Mouse (Mus musculus): ENCODE results near the gene Mfap1a.
A peak's percentile ranks its signal among the peaks of the same experiment; 100 is the strongest.
"Not testable (repeated sequence)": the region's sequence is repeated elsewhere in the genome, so short reads cannot be mapped to it uniquely, and the experiment has no call there.

Mfap1a gene

DNA sequence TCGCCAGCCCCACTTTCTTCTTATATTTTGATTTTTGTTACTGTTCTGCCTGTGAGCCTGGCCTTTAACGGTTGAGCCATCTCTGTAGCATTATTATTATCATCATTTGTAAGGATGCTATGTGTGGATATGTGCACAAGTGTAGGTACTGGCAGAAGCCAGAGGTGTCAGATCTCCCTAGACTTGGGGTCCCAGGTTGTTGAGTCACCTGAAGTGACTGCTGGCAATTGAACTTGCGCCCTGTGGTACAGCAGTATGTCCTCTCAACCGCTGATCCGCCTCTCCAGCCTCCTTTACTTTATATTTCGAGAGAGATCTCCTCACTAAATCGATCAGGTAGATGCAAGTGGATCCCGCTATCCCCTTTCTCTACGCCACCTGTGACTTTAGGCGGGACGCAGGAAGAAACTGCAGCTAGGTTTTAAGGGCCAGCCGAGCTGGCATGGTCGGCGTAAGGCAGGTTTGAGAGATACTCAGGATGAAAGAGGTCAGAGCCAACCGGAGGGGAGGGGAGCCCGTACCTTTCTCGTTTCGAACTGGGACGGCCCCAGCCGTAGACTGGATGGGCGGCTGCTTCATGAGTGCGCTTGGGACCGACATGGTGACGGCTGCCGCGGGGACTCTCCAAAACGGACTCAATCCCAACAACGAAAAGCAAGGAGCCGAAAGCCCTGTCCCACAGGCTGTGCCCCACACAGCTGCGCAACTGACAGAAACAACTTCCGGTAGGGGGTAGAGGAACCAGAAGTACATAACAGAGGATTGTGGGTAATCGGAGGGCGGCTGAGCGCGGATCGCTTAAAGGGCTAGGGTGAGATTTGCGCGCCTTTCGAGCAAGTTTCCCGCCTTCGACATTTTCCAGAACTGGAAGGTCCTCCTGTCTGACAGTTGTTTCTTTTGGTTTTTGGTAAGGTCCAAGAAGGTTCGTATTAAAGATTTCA is at the start of gene Mfap1a, which contains the start of gene Wdr76:
Gene Mfap1a, minus strand, starts transcription at position 724 of the 941 bp plus-strand sequence.
Gene Wdr76, plus strand, starts transcription at position 782 of the 941 bp plus-strand sequence.
- peak; percentile 94 for DNase-seq (ENCODE audit: low read depth, low spot score)

DNA sequence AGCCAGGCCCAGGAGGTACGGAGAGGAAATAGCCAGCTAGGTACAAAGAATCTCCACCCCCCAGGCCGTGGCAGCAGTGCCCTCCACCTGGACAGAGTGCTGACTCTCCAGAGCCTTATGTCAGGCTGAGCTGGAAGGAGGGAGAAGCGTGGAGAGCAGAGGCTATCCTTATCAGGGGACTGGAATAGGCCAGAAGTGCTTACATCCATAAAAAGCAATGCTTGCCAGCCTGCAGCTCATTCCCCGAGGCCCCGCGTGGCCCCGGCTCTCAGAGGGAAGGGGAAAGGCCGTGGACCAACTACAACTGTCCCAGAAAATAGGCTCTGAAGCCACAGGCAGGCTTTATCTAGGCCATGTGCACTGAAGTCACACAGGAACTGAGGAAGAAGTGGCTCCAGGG is 44.8 kb upstream of the Mfap1a start:
- no peak for DNase-seq (ENCODE audit: low read depth, low spot score)

DNA sequence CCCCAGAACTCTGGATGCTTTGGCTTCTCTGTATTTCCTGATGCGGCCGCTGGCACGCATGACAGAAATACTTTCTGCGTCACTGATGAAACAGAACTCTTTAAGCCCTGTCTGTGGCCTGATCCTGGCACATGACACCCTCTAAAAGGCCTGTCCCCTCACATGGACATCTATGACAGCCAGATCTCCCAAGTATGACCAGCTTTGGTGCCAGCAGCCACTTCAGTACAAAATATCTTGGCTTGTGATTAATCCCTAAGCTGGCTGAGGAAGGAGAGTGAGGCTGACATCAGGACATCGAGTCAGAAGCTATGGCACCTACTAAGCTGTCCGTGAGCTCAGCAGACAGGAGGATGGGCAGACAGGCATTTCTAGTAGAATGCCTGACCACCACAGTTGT is 43.2 kb upstream of the Mfap1a start:
- no peak for DNase-seq (ENCODE audit: low read depth, low spot score)

DNA sequence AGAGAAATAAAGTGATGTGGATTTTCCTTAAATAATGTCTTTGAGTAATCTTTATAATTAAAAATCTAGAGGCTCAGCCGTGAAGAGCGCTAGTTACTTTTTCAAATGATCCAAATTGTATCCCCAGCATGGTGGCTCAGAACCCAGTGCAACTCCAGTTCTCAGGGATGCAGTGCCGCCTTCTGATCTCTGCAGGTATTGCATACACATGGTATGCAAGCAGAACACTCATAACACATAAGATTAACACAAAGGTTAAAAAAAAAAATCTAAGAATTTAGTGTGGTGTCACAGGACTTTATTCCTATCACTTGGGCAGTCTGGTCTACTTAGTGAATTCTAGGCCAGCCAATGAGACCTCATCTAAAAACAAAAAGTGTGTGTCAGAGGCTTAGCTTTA is 38.4 kb upstream of the Mfap1a start:
- peak; percentile 24 for DNase-seq (ENCODE audit: low read depth, low spot score)

DNA sequence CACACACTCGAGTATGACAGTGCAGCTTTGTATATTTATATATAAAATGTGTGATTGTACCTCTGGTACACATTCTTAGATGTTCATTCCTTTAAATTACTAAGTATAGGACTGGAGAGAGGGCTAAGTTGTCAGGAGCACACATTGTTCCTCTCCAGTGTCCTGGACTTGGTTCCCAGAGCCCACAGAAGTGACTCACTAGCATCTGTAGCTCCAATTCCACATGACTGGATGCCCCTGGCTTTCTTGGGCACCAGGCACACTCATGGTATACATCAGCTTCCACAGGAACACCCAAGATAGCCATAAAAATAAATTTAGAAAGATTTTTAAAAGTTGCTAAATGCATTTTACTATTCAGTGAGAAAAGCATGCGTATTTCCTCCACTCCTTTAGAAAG is 18.6 kb upstream of the Mfap1a start:
- DNase-seq (ENCODE audit: low read depth, low spot score), result no peak

DNA sequence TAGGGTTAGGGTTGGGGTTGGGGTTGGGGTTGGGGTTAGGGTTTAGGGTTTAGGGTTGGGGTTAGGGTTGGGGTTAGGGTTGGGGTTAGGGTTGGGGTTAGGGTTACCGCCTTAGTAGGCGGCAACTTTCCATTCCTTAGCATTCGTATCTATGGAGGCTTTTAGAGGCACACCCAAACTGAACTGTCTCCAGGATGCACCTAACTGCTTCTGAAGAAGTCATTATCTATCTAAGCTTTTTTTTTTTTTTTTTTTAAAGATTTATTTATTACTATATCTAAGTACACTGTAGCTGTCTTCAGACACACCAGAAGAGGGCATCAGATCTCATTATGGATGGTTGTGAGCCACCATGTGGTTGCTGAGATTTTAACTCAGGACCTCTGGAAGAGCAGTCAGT is 16.4 kb upstream of the Mfap1a start:
- not testable (repeated sequence) for DNase-seq (ENCODE audit: low read depth, low spot score)

DNA sequence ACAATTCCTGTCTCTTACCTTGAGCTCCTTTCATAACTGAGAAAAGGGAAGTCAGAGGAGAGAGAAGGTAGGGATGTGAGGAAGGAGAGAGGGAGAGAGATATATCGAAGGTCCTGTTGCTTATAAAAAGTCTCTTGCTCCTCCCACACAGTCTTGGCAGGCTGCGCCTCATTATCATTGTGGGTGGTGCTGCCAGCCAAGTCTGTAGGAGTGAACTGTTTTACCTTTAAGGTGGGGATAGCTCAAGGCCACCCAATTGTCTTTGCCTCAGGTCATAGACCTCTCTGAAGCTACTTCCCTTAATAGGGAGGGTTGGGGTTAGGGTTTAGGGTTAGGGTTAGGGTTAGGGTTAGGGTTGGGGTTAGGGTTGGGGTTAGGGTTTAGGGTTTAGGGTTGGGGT is 15.5 kb upstream of the Mfap1a start:
- no peak for DNase-seq (ENCODE audit: low read depth, low spot score)

DNA sequence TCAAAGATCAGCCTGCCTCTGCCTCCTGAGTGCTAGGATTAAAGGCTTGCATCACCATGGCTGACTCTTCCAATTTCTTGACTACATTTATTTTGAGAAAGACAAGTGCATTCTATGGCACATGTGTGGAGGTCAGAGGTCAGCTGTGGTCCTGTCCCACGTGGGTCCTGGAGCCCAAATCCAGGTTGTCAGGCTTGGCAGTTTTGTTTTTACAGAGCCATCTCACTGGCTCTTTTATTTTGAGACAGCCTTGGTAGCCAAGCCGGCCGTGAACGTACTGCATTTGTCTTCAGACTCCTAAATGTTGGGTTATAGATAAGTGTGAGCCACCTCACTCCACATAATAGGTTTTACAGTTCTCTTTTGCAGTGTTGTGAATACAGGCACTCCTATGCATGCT is 12.2 kb upstream of the Mfap1a start:
- DNase-seq (ENCODE audit: low read depth, low spot score), result not testable (repeated sequence)

DNA sequence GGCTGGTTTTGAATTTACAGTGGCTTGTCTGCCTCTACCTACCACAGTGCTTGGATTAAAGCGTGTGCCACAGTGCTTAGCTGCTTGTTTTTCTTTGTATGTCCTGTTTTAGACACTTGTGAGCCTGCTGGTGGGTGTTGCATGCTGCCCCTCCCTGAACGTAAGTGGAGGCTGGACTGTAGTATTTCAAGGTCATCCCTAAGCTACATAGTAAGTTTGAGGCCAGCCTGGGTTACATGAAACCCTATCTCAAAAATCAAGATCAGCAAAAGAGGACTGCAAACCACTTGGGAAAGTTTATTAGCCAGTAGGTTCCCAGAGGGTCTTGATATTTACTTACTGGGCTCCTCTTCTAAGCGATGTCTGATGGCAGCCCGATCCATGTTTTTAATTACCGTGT is 11.6 kb upstream of the Mfap1a start:
- no peak for DNase-seq (ENCODE audit: low read depth, low spot score)

DNA sequence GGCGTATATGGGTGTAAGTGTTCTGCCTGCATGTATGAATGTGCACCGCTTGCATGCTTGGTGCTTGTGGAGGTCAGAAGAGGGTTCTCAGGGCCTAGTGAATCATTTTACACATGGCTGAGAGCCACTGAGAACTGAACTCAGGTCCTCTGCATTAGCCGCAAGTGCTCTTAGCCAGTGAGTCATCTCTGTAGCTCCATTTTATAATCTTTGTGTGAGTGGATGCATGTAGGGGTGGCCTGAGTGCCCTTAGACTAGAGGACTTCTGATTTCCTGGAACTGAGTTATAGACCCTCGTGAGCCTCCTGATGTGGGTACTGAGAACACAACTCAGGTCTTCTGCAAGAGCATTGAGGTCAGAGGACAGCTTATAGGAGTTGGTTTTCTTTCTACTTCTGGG is 7.7 kb upstream of the Mfap1a start:
- peak; percentile 1 for DNase-seq (ENCODE audit: low read depth, low spot score)

DNA sequence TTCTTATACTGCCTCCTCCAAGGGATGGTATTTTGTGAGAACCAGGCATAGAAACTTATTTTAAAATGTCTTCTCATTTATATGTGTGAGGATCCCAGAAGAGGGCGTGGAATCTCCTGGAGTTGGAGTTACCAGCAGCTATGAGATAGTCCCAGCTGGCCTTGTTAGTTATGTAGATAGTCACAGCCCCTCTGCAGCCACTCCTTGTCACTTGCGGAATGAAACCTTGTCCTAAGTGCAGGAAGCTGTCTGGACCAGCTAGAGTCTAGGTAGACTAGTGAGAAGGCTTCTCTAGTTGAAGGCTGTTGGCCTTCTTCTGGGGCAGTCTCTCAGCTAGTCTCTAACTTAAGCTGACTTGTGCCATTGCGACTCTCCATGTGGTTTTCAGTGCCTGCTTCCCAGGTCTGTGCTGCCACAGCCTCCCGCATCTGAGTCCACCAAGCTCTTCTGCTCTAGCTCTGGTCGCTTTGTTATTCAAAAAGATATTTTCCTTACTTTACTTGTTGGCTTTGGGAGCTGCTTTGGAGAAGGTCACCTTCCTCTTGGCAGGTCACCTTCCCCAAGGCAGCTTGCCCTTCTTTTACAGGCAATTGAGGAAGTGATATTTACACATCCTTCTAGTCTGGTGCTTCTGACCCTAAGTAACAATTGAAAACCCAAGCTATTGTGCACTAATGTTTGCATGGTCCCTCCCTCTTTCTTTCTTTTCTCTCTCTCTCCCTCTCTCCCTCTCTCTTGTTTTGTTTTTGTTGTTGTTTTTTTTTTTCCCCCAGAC is 6.7 kb upstream of the Mfap1a start:
- DNase-seq (ENCODE audit: low read depth, low spot score), result peak; percentile 20

DNA sequence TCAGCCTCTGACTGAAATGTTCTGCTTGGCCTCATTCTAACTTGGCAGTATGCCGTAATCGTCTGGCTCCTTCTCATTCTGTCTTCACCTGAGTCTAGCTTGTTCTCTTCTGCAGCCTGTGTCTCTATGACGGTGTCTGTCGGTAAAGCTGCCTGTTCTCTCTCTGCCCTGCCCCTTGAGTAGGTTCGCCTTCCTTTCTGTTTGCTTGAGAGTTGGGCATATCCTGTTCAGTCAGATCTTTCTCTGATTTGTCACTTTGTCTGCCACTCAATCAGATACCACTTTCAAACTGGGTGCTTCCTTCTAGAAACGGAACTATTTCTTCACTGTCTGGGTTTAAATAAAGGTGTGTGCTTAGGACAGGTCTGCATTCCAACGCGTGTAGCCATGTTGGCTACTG is 4.9 kb upstream of the Mfap1a start:
- DNase-seq (ENCODE audit: low read depth, low spot score), result peak; percentile 3

DNA sequence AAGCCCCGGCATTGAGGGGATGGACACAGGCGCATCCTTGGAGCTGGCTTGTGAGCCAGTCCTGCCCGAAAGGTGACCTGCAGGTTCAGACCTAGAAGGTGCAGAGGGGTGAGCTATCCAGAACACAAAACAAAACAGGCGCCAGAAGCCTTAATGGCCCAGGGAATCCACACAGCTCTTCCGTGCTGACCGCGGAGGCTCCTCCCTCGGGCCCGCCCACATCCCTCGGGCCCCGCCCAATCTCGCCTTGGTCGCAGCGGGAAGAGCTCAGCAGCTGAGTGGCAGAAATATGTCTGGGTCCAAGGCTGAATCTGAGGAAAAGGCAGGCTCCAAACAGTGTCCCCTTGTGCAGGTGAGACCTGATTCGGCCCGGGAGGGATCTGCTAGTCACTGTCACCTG is 3.1 kb upstream of the Mfap1a start:
- no peak for DNase-seq (ENCODE audit: low read depth, low spot score)

DNA sequence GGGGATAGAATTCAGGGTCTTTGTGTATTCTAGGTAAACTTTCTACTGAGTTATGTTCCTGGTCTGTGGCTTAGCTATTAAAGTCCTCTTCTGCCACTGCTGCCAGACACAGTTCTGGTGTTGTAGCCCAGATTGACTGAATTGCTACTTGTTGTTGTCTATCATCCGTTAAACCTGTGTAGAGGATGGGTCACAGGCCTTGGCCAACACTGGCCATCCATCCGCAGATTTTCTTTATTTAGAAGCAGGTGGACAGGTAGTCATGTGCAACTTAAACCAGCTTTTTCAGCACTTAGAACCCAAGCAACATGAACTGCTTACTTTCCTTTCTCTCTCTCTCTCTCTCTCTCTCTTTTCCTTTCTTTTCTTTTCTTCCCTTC is 1.5 kb upstream of the Mfap1a start:
- DNase-seq (ENCODE audit: low read depth, low spot score), result no peak

DNA sequence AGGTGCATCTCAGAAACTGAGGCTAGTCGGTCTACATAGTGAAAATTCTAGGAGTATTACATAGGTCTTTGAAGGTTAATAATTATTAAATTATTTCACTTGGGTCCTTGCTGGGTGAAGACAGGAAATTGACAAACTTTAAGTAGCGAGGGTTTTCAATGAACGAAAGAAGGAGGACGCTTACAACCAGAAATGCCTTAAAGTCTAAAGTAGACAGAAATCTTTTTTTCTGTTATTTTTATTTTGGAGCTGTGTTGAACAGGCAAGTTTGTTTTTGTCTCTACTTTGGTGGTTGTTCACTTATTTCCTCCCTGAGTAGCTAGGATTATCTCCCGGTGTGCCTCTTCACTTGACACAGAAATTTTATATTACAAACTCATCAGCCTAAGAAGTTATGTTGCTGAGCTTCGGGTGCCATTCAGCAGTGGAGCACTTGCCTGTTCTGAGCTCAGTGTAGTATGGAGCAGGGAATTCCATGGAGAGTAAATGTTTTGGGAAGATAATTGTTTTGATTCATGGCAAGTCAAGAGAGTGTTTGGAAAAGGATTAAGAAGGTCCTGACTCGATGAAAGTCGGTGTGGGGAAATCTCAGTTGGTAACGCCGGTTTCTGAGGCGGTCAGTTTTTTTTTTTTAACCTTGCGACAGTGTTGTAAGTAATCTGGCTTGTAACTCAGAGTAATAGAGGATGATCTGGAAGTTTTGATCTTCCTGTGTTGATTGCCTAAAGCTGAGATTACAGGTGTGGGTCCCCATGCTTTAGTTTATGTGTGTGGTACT is 897 bp upstream of the Mfap1a start:
- peak; percentile 46 for DNase-seq (ENCODE audit: low read depth, low spot score)

DNA sequence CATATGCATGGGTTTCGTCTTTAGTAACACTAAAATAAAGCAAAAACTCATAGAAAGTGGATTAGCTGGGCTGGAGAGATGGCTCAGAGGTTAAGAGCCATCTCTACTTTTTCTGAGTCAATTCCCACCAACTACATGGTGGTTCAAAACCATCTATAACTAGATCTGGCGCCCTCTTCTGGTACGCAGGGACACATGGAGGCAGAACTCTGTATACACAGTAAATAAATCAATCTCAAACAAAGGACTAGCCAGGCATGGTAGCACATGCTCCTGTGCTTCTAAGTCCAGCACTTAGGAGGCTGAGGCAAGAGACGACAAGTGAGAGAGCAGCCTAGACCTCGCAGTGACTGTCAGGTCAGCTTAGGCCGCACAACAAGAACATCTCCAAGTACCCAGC is 4.9 kb downstream of the Mfap1a start:
- DNase-seq (ENCODE audit: low read depth, low spot score), result not testable (repeated sequence)

DNA sequence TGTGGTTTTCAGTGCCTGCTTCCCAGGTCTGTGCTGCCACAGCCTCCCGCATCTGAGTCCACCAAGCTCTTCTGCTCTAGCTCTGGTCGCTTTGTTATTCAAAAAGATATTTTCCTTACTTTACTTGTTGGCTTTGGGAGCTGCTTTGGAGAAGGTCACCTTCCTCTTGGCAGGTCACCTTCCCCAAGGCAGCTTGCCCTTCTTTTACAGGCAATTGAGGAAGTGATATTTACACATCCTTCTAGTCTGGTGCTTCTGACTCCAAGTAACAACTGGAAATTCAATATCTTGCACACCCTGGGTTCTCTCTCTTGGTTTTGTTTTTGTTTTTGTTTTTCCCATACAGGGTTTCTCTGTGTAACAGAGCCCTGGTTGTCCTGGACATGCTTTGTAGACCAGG is 22.1 kb downstream of the Mfap1a start:
- not testable (repeated sequence) for DNase-seq (ENCODE audit: low read depth, low spot score)

DNA sequence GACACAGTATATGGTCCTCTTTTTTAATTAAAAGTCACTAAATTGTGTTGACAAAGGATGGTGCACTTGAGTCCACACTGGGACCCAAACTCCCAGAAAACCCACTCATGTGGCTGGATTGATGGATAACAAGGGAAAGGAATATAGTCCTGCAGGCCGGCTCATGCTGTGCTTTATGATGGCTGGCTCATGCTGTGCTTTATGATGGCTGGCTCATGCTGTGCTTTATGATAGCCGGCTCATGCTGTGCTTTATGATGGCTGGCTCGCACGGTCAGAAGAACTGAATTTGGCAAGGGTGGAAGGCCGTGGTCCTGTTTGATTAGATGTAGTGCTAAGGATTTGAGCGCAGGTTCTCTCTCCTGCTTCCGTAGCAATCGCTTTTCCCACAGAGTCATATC is 22.9 kb downstream of the Mfap1a start:
- DNase-seq (ENCODE audit: low read depth, low spot score), result no peak

DNA sequence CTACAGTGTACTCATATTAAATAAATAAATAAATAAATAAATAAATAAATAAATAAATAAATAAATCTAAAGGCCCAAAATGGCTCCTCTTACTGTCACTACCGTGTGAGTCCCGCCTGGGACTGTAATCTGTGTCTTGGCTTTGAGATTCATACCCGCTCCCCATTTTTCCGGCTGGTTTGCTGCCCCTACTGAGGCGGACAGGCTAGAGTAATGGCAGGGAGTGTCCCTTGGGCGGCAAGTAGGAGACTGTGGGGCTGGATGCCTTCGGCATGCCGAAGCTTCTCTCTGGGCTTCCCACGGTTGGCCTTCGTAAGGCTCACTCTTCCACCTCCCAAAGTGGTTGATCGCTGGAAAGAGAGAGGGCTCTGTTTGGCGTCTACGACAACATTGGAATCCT is 25.5 kb downstream of the Mfap1a start:
- not testable (repeated sequence) for DNase-seq (ENCODE audit: low read depth, low spot score)

DNA sequence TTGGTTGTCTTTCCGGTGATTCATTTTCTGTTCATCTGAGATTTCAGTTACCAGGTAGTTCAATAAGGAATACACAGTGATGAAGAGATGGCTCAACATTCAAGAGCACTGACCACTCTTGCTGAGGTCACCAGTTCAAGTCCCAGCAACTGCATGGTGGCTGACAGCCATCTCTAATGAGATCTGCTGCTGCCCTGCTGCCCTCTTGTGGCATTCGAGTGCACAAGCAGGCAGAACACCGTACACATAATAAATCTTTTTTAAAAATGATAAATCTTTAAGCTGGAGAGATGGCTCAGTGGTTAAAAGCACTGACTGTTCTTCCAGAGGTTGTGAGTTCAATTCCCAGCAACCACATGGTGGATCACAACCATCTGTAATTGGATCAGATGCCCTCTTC is 26.0 kb downstream of the Mfap1a start:
- no peak for DNase-seq (ENCODE audit: low read depth, low spot score)

DNA sequence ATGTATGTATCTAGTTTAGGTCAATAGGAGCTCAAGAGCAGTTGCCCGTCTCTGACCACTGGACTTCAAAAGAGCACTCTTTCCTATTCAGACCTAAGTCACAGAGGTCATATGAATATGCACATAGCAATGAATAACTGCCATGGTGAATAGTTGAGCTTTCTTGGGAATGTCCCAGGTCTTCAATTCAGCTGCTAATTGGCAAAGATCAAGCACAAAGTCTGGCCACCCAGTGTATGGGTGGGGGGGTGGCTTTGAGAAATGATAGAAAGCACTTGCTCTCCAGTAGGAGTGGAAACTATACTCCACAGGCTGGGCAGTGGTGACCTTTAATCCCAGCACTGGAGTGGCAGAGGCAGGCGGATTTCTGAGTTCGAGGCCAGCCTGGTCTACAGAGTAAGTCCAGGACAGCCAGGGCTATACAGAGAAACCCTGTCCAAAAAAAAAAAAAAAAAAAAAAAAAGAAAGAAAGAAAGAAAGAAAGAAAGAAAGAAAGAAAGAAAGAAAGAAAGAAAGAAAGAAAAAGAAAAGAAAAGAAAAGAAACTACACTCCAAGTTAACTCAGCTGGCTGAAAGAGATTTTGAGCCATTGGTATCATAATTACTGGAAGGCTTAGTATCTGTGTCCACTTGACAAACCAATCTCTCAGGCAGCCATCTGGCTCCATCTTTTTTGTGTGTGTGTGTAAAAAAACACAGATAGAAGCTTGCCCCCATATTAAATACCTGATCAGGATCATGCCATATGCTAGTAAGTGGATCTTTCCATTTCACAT is 28.8 kb downstream of the Mfap1a start:
- no peak for DNase-seq (ENCODE audit: low read depth, low spot score)
